ENCODE assay signal across 25 mouse cellular contexts in genomic region chr4:119284861-119285260, GRCm38 (mm10). TPM values are rescaled to one million over a fixed set of nuclear protein-coding genes. Genes with fewer than 3 reads are reported as not detected.
DNase-seq lines count a peak whose midpoint lies in the region; ATAC-seq and TF ChIP-seq lines count a peak whose summit lies in the region.
"Had no signal": no experiment of that assay in that cellular context is flagged by ENCODE, and none has a peak within 500 bp of the region (broad histone marks: within the 10 kb centered on the region; RNA-seq: fewer than 3 reads in every experiment).

No protein-coding gene starts in this region.

- no peak for DNase-seq in kidney, postnatal 0 days (ENCODE audit: low spot score)
- no peak for DNase-seq in kidney, postnatal 10 days
- no peak for DNase-seq in liver, embryonic 13.5 days
- DNase-seq in stomach, postnatal 0 days (ENCODE audit: low spot score), result no peak
- no peak for DNase-seq in retina, postnatal 1 day
- DNase-seq in right cerebral cortex, adult 18-20 months, result no peak
- DNase-seq: adrenal gland, postnatal 10 days; cerebellum, adult 11 months; cerebellum, adult 8-10 months; cerebellum, postnatal 14 days; embryo, embryonic 11 days; gastrocnemius, postnatal 36 days; heart, adult 11 months; heart, postnatal 10 days; heart, postnatal 4 days had no signal

- no peak for ATAC-seq in kidney, postnatal 0 days (replicated peaks; ENCODE audit: low FRiP score, low read depth)
- ATAC-seq in intestine, embryonic 15.5 days, result peak; percentile 86
- ATAC-seq in liver, embryonic 13.5 days (ENCODE audit: low read depth), result no peak
- 0 out of 2 replicates have a peak, but pooled peaks have one; percentile 38 for ATAC-seq in stomach, postnatal 0 days (ENCODE audit: low FRiP score, low TSS enrichment)
- ATAC-seq: forebrain, embryonic 15.5 days had no signal

- H3K4me3 ChIP-seq in kidney, postnatal 0 days (replicated peaks; ENCODE audit: low read depth, low read length), result no peak overlapping the region
- H3K4me3 ChIP-seq in intestine, embryonic 15.5 days (replicated peaks), result no peak overlapping the region
- H3K4me3 ChIP-seq in liver, embryonic 13.5 days (replicated peaks), result no peak overlapping the region
- H3K4me3 ChIP-seq in stomach, postnatal 0 days (ENCODE audit: low read depth, low read length), result no peak overlapping the region
- H3K4me3 ChIP-seq: embryonic facial prominence, embryonic 15.5 days; erythroblast, embryonic 14.5 days; forebrain, embryonic 10.5 days; forebrain, embryonic 15.5 days; heart, embryonic 10.5 days; hindbrain, embryonic 12.5 days had no signal

- H3K9me3 ChIP-seq in kidney, postnatal 0 days (replicated peaks; ENCODE audit: low read length), result no peaks in the 10 kb centered on the region
- no peaks in the 10 kb centered on the region for H3K9me3 ChIP-seq in intestine, embryonic 15.5 days
- no peaks in the 10 kb centered on the region for H3K9me3 ChIP-seq in liver, embryonic 13.5 days (replicated peaks)
- no peaks in the 10 kb centered on the region for H3K9me3 ChIP-seq in stomach, postnatal 0 days (ENCODE audit: control insufficient read depth, low read length)
- H3K9me3 ChIP-seq: embryonic facial prominence, embryonic 15.5 days; forebrain, embryonic 10.5 days; forebrain, embryonic 15.5 days; heart, embryonic 10.5 days; hindbrain, embryonic 12.5 days had no signal

- 83% methylated on average over 1 of the region's 1 CpGs for whole genome bisulfite sequencing in kidney, postnatal 0 days
- 65% methylated on average over 1 of the region's 1 CpGs for WGBS in intestine, embryonic 15.5 days
- 71% methylated on average over 1 of the region's 1 CpGs for WGBS in liver, embryonic 13.5 days (ENCODE audit: insufficient replicate concordance)
- WGBS in stomach, postnatal 0 days, result 69% methylated on average over 1 of the region's 1 CpGs

- 0 out of 2 replicates have a peak overlapping the region, but pooled peaks have one; percentile 19 for H3K27ac ChIP-seq in kidney, postnatal 0 days
- peak overlapping the region; percentile 20; the same call in 1 of the 2 replicates for H3K27ac ChIP-seq in intestine, embryonic 15.5 days
- H3K27ac ChIP-seq in liver, embryonic 13.5 days, result peak overlapping the region; percentile 67; the same call in 1 of the 2 replicates
- no peak overlapping the region; the same call in 1 of the 2 replicates for H3K27ac ChIP-seq in stomach, postnatal 0 days (replicated peaks)
- H3K27ac ChIP-seq: embryonic facial prominence, embryonic 15.5 days; forebrain, embryonic 10.5 days; forebrain, embryonic 15.5 days; heart, embryonic 10.5 days; hindbrain, embryonic 12.5 days had no signal

- H3K4me2 ChIP-seq in kidney, postnatal 0 days (ENCODE audit: low read length), result no peak overlapping the region
- peak overlapping the region; percentile 27 for H3K4me2 ChIP-seq in intestine, embryonic 15.5 days (replicated peaks)
- H3K4me2 ChIP-seq in liver, embryonic 13.5 days, result no peak overlapping the region
- no peak overlapping the region for H3K4me2 ChIP-seq in stomach, postnatal 0 days (replicated peaks; ENCODE audit: low read depth)
- H3K4me2 ChIP-seq: embryonic facial prominence, embryonic 15.5 days; forebrain, embryonic 15.5 days; hindbrain, embryonic 12.5 days had no signal

- H3K4me1 ChIP-seq in kidney, postnatal 0 days (replicated peaks; ENCODE audit: insufficient read depth, low read length), result no peaks in the 10 kb centered on the region
- H3K4me1 ChIP-seq in intestine, embryonic 15.5 days (replicated peaks), result 0 out of 2 replicates have a peak, but pooled peaks cover 4% of the 10 kb centered on the region
- H3K4me1 ChIP-seq in liver, embryonic 13.5 days (replicated peaks), result peaks cover 49% of the 10 kb centered on the region
- no peaks in the 10 kb centered on the region for H3K4me1 ChIP-seq in stomach, postnatal 0 days (replicated peaks; ENCODE audit: control insufficient read depth, insufficient read depth)
- H3K4me1 ChIP-seq: embryonic facial prominence, embryonic 15.5 days; hindbrain, embryonic 12.5 days had no signal

- TF ChIP-seq EP300 in stomach, postnatal 0 days (optimal IDR thresholded peaks at IDR 0.05), result no peak

- H3K27me3 ChIP-seq in kidney, postnatal 0 days (ENCODE audit: insufficient read depth, low read length), result no peaks in the 10 kb centered on the region
- H3K27me3 ChIP-seq in intestine, embryonic 15.5 days (replicated peaks), result no peaks in the 10 kb centered on the region
- no peaks in the 10 kb centered on the region for H3K27me3 ChIP-seq in liver, embryonic 13.5 days
- H3K27me3 ChIP-seq in stomach, postnatal 0 days (ENCODE audit: control insufficient read depth, insufficient read depth, low read length), result no peaks in the 10 kb centered on the region
- H3K27me3 ChIP-seq: CH12.LX; embryonic facial prominence, embryonic 15.5 days; forebrain, embryonic 15.5 days; hindbrain, embryonic 12.5 days had no signal

- peaks cover 51% of the 10 kb centered on the region for H3K36me3 ChIP-seq in kidney, postnatal 0 days (ENCODE audit: insufficient read depth, low read length)
- peaks cover 26% of the 10 kb centered on the region for H3K36me3 ChIP-seq in intestine, embryonic 15.5 days
- peaks cover 77% of the 10 kb centered on the region for H3K36me3 ChIP-seq in liver, embryonic 13.5 days
- peaks cover 17% of the 10 kb centered on the region for H3K36me3 ChIP-seq in stomach, postnatal 0 days (ENCODE audit: control insufficient read depth, insufficient read depth, low read length)

- H3K9ac ChIP-seq in kidney, postnatal 0 days (ENCODE audit: low read depth, low read length), result no peak overlapping the region
- no peak overlapping the region for H3K9ac ChIP-seq in intestine, embryonic 15.5 days
- no peak overlapping the region; the same call in 1 of the 2 replicates for H3K9ac ChIP-seq in liver, embryonic 13.5 days
- H3K9ac ChIP-seq in stomach, postnatal 0 days (ENCODE audit: low read length), result no peak overlapping the region
- H3K9ac ChIP-seq: embryonic facial prominence, embryonic 15.5 days; forebrain, embryonic 15.5 days; hindbrain, embryonic 12.5 days had no signal

- TF ChIP-seq CTCF in kidney, postnatal 0 days (IDR thresholded peaks at IDR 0.05; ENCODE audit: low read depth), result no peak
- TF ChIP-seq CTCF in stomach, postnatal 0 days (IDR thresholded peaks at IDR 0.05; ENCODE audit: low read depth), result no peak

RNA-seq across cellular contexts. Expression of gene Ybx1, which starts 9.5 kb away (rescaled TPM):
- polyA plus RNA-seq in kidney, postnatal 0 days (2015; fragmentation: Nextera tagmentation; extraction: Ambion mirVana), result 606 and 676 TPM in 2 replicates
- 627 and 712 TPM in 2 replicates for polyA plus RNA-seq in intestine, embryonic 15.5 days (2015; fragmentation: Nextera tagmentation; extraction: Ambion mirVana)
- 342 and 392 TPM in 2 replicates for polyA plus RNA-seq in liver, embryonic 13.5 days (2015; fragmentation: Nextera tagmentation; extraction: Ambion mirVana)
- 330 and 339 TPM in 2 replicates for polyA plus RNA-seq in stomach, postnatal 0 days (2015; fragmentation: Nextera tagmentation; extraction: Ambion mirVana)

RNA-seq across cellular contexts. Expression of gene Cldn19, which starts 29.6 kb away (rescaled TPM):
- 70.2 and 72.5 TPM in 2 replicates for polyA plus RNA-seq in kidney, postnatal 0 days (2015; fragmentation: Nextera tagmentation; extraction: Ambion mirVana)
- 0.08 and 0.14 TPM in 2 replicates for polyA plus RNA-seq in intestine, embryonic 15.5 days (2015; fragmentation: Nextera tagmentation; extraction: Ambion mirVana)
- polyA plus RNA-seq in liver, embryonic 13.5 days (2015; fragmentation: Nextera tagmentation; extraction: Ambion mirVana), result not detected in 2 replicates
- 0.07 TPM in 1 of 2 replicates, not detected in the other for polyA plus RNA-seq in stomach, postnatal 0 days (2015; fragmentation: Nextera tagmentation; extraction: Ambion mirVana)
- polyA plus RNA-seq: embryonic facial prominence, embryonic 11.5 days; erythroblast, embryonic 14.5 days; heart, embryonic 10.5 days; heart, embryonic 14.5 days had no signal

RNA-seq across cellular contexts. Expression of gene Ppih, which starts 35.5 kb away (rescaled TPM):
- 74.6 and 75.7 TPM in 2 replicates for polyA plus RNA-seq in kidney, postnatal 0 days (2015; fragmentation: Nextera tagmentation; extraction: Ambion mirVana)
- polyA plus RNA-seq in intestine, embryonic 15.5 days (2015; fragmentation: Nextera tagmentation; extraction: Ambion mirVana), result 88.1 and 102 TPM in 2 replicates
- 87.9 and 92.5 TPM in 2 replicates for polyA plus RNA-seq in liver, embryonic 13.5 days (2015; fragmentation: Nextera tagmentation; extraction: Ambion mirVana)
- polyA plus RNA-seq in stomach, postnatal 0 days (2015; fragmentation: Nextera tagmentation; extraction: Ambion mirVana), result 42.0 and 44.7 TPM in 2 replicates

RNA-seq across cellular contexts. Expression of gene P3h1, which starts 52.1 kb away (rescaled TPM):
- 32.4 and 34.9 TPM in 2 replicates for polyA plus RNA-seq in kidney, postnatal 0 days (2015; fragmentation: Nextera tagmentation; extraction: Ambion mirVana)
- 27.3 and 28.5 TPM in 2 replicates for polyA plus RNA-seq in intestine, embryonic 15.5 days (2015; fragmentation: Nextera tagmentation; extraction: Ambion mirVana)
- 9.3 and 9.4 TPM in 2 replicates for polyA plus RNA-seq in liver, embryonic 13.5 days (2015; fragmentation: Nextera tagmentation; extraction: Ambion mirVana)
- polyA plus RNA-seq in stomach, postnatal 0 days (2015; fragmentation: Nextera tagmentation; extraction: Ambion mirVana), result 17.0 and 19.7 TPM in 2 replicates

RNA-seq across cellular contexts. Expression of gene AU022252, which starts 52.3 kb away (rescaled TPM):
- 28.1 and 31.1 TPM in 2 replicates for polyA plus RNA-seq in kidney, postnatal 0 days (2015; fragmentation: Nextera tagmentation; extraction: Ambion mirVana)
- polyA plus RNA-seq in intestine, embryonic 15.5 days (2015; fragmentation: Nextera tagmentation; extraction: Ambion mirVana), result 28.1 and 30.9 TPM in 2 replicates
- polyA plus RNA-seq in liver, embryonic 13.5 days (2015; fragmentation: Nextera tagmentation; extraction: Ambion mirVana), result 16.1 and 16.5 TPM in 2 replicates
- polyA plus RNA-seq in stomach, postnatal 0 days (2015; fragmentation: Nextera tagmentation; extraction: Ambion mirVana), result 15.6 and 16.9 TPM in 2 replicates

Comparison
In these comparisons a context has a peak if more than half of its experiments do, and no peak if none do; other contexts are left out.
1. ATAC-seq: peak in intestine, embryonic 15.5 days (single experiment) and stomach, postnatal 0 days (single experiment); none in kidney, postnatal 0 days (single experiment) and liver, embryonic 13.5 days (single experiment).
2. RNA of gene Cldn19, which starts 29.6 kb away (polyA plus RNA-seq): 70.2 to 72.5 TPM in kidney, postnatal 0 days; 0.08 to 0.14 TPM in intestine, embryonic 15.5 days, 0.07 TPM in stomach, postnatal 0 days and not detected in liver, embryonic 13.5 days; every median in the first group is over 10 times any median in the second.